Mouse (Mus musculus): ENCODE data around the gene Gdap1l1. TPM values are rescaled to one million over a fixed set of nuclear protein-coding genes. Genes with fewer than 3 reads are reported as not detected.

The Gdap1l1 gene
- total and polyA plus RNA-seq, 2 experiments from 2014 or later: 147 to 182 TPM

- TF ChIP-seq CTCF (IDR thresholded peaks at IDR 0.05): peak; percentile 56
- Histone ChIP-seq H3K4me1 (ENCODE audit: insufficient read depth, low read length) (no peaks in the 10 kb centered on the region), H3K36me3 (ENCODE audit: insufficient read depth, low read length) (no peaks in the 10 kb centered on the region), H3K27ac (ENCODE audit: low read depth, low read length) (no peak overlapping the region), H3K27me3 (ENCODE audit: insufficient read depth, low read length) (peaks cover 8% of the 10 kb centered on the region; the same call in 1 of the 2 replicates), H3K4me2 (ENCODE audit: low read depth, low read length, poor library complexity, severe bottlenecking) (peak overlapping the region; percentile 49), H3K9ac (replicated peaks; ENCODE audit: low read length, poor library complexity, severe bottlenecking) (peak overlapping the region; percentile 52; the same call in 1 of the 2 replicates), H3K9me3 (ENCODE audit: low read length) (no peaks in the 10 kb centered on the region), H3K4me3 (ENCODE audit: low read depth, low read length) (peak overlapping the region; percentile 23)
- no peak for DNase-seq (ENCODE audit: low spot score)
- no peak; the same call in 1 of the 2 replicates for ATAC-seq (ENCODE audit: low FRiP score)
- 5% methylated on average over 21 of the region's 21 CpGs for WGBS
Measured at GRCm38 (mm10) chr2:163481539-163482029, 43.3 kb downstream of the Gdap1l1 start.

GRCm38 (mm10) chr2:163487360-163487759 lies 49.1 kb downstream of the Gdap1l1 start:
- Histone ChIP-seq H3K4me3 (ENCODE audit: low read depth, low read length) (no peak overlapping the region), H3K9me3 (ENCODE audit: low read length) (no peaks in the 10 kb centered on the region), H3K4me2 (ENCODE audit: low read depth, low read length, poor library complexity, severe bottlenecking) (no peak overlapping the region), H3K27ac (ENCODE audit: low read depth, low read length) (no peak overlapping the region), H3K9ac (replicated peaks; ENCODE audit: low read length, poor library complexity, severe bottlenecking) (no peak overlapping the region), H3K36me3 (ENCODE audit: insufficient read depth, low read length) (no peaks in the 10 kb centered on the region), H3K4me1 (ENCODE audit: insufficient read depth, low read length) (no peaks in the 10 kb centered on the region), H3K27me3 (ENCODE audit: insufficient read depth, low read length) (no peaks in the 10 kb centered on the region)
- DNase-seq (ENCODE audit: low spot score) (no peak), ATAC-seq (ENCODE audit: low FRiP score) (no peak)
- 93% methylated on average over 3 of the region's 3 CpGs for WGBS
- no peak for TF ChIP-seq CTCF (IDR thresholded peaks at IDR 0.05)

- Histone ChIP-seq H3K9me3 (ENCODE audit: low read length) (no peaks in the 10 kb centered on the region), H3K27ac (ENCODE audit: low read depth, low read length) (no peak overlapping the region), H3K4me1 (ENCODE audit: insufficient read depth, low read length) (no peaks in the 10 kb centered on the region), H3K4me2 (ENCODE audit: low read depth, low read length, poor library complexity, severe bottlenecking) (no peak overlapping the region), H3K36me3 (ENCODE audit: insufficient read depth, low read length) (no peaks in the 10 kb centered on the region), H3K27me3 (ENCODE audit: insufficient read depth, low read length) (no peaks in the 10 kb centered on the region), H3K9ac (replicated peaks; ENCODE audit: low read length, poor library complexity, severe bottlenecking) (no peak overlapping the region), H3K4me3 (ENCODE audit: low read depth, low read length) (no peak overlapping the region)
- no peak for TF ChIP-seq CTCF (IDR thresholded peaks at IDR 0.05)
- DNase-seq (ENCODE audit: low spot score) (no peak), ATAC-seq (ENCODE audit: low FRiP score) (0 out of 2 replicates have a peak, but pooled peaks have one; percentile 23)
- 47% methylated on average over 5 of the region's 5 CpGs for WGBS
Measured at GRCm38 (mm10) chr2:163489725-163490291, 51.5 kb downstream of the Gdap1l1 start.

- Histone ChIP-seq H3K4me3 (ENCODE audit: low read depth, low read length) (no peak overlapping the region), H3K27ac (ENCODE audit: low read depth, low read length) (no peak overlapping the region), H3K4me1 (ENCODE audit: insufficient read depth, low read length) (no peaks in the 10 kb centered on the region), H3K4me2 (ENCODE audit: low read depth, low read length, poor library complexity, severe bottlenecking) (no peak overlapping the region), H3K9me3 (ENCODE audit: low read length) (no peaks in the 10 kb centered on the region), H3K27me3 (ENCODE audit: insufficient read depth, low read length) (no peaks in the 10 kb centered on the region), H3K36me3 (ENCODE audit: insufficient read depth, low read length) (no peaks in the 10 kb centered on the region), H3K9ac (replicated peaks; ENCODE audit: low read length, poor library complexity, severe bottlenecking) (no peak overlapping the region)
- no peak for DNase-seq (ENCODE audit: low spot score)
- ATAC-seq (ENCODE audit: low FRiP score): no peak
- TF ChIP-seq CTCF (IDR thresholded peaks at IDR 0.05): no peak
- WGBS: 92% methylated on average over 17 of the region's 17 CpGs
Measured at GRCm38 (mm10) chr2:163490656-163491055, 52.4 kb downstream of the Gdap1l1 start.

- Histone ChIP-seq H3K4me1 (ENCODE audit: insufficient read depth, low read length) (no peaks in the 10 kb centered on the region), H3K4me3 (ENCODE audit: low read depth, low read length) (no peak overlapping the region), H3K9me3 (ENCODE audit: low read length) (no peaks in the 10 kb centered on the region), H3K27me3 (ENCODE audit: insufficient read depth, low read length) (no peaks in the 10 kb centered on the region), H3K36me3 (ENCODE audit: insufficient read depth, low read length) (no peaks in the 10 kb centered on the region), H3K4me2 (ENCODE audit: low read depth, low read length, poor library complexity, severe bottlenecking) (no peak overlapping the region), H3K27ac (ENCODE audit: low read depth, low read length) (no peak overlapping the region), H3K9ac (replicated peaks; ENCODE audit: low read length, poor library complexity, severe bottlenecking) (no peak overlapping the region)
- no peak for TF ChIP-seq CTCF (IDR thresholded peaks at IDR 0.05)
- 68% methylated on average over 6 of the region's 7 CpGs for WGBS
- ATAC-seq (ENCODE audit: low FRiP score): no peak
- peak; percentile 58 for DNase-seq (ENCODE audit: low spot score)
Measured at GRCm38 (mm10) chr2:163491351-163491750, 53.1 kb downstream of the Gdap1l1 start.

GRCm38 (mm10) chr2:163492018-163492417 lies 53.7 kb downstream of the Gdap1l1 start, which contains the start of gene R3hdml:
Gene R3hdml (plus strand): TSS chr2:163492318.
- WGBS: 78% methylated on average over 5 of the region's 5 CpGs
- no peak within 1 kb of the TSS for H3K27ac ChIP-seq (ENCODE audit: low read depth, low read length)
- no peaks in the 10 kb centered on the region for H3K27me3 ChIP-seq (ENCODE audit: insufficient read depth, low read length)
- H3K9ac ChIP-seq (replicated peaks; ENCODE audit: low read length, poor library complexity, severe bottlenecking): no peak within 1 kb of the TSS
- H3K36me3 ChIP-seq (ENCODE audit: insufficient read depth, low read length): no peaks in the 10 kb centered on the region
- no peak within 1 kb of the TSS for H3K4me2 ChIP-seq (ENCODE audit: low read depth, low read length, poor library complexity, severe bottlenecking)
- DNase-seq (ENCODE audit: low spot score) (no peak), ATAC-seq (ENCODE audit: low FRiP score) (no peak)
- TF ChIP-seq CTCF (IDR thresholded peaks at IDR 0.05): no peak
- no peaks in the 10 kb centered on the region for H3K9me3 ChIP-seq (ENCODE audit: low read length)
- H3K4me1 ChIP-seq (ENCODE audit: insufficient read depth, low read length): no peaks in the 10 kb centered on the region
- H3K4me3 ChIP-seq (ENCODE audit: low read depth, low read length): no peak within 1 kb of the TSS
